Comparison of ENCODE assay signal across 16 mouse cellular contexts in genomic region chr7:75281106-75281505, GRCm38 (mm10). TPM values are rescaled to one million over a fixed set of nuclear protein-coding genes. Genes with fewer than 3 reads are reported as not detected.
"Had no signal": no experiment of that assay in that cellular context is flagged by ENCODE, and none has a peak within 500 bp of the region (broad histone marks: within the 10 kb centered on the region; RNA-seq: fewer than 3 reads in every experiment).

No protein-coding gene starts in this region.

- H3K4me3 ChIP-seq: lung, embryonic 15.5 days; megakaryocyte, embryonic 14.5 days; midbrain, embryonic 13.5 days; midbrain, embryonic 15.5 days; neural tube, embryonic 12.5 days; stomach, embryonic 15.5 days had no signal

- H3K27ac ChIP-seq: lung, embryonic 15.5 days; macrophage; midbrain, embryonic 13.5 days; midbrain, embryonic 15.5 days; neural tube, embryonic 12.5 days; stomach, embryonic 15.5 days; stomach, postnatal 0 days had no signal

- DNase-seq: lung, adult 2 months; lung, postnatal 14 days; lung, postnatal 36 days; right cerebral cortex, postnatal 14 days; thymus, adult 2 months; thymus, postnatal 25 days; thymus, postnatal 4 days had no signal

- H3K4me1 ChIP-seq: lung, embryonic 15.5 days had no signal

RNA-seq across cellular contexts. Expression of gene Sv2b, which starts 28.0 kb away (rescaled TPM):
- total RNA-seq: megakaryocyte progenitor cell, adult 5-6 weeks had no signal
- polyA plus RNA-seq: macrophage had no signal
